Mouse (Mus musculus) cortical plate, adult 2 months (tissue): ENCODE data around the gene Pi16.

Source experiments
- CTCF ChIP-seq: fragments of 200-500 bp; IDR thresholded peaks from 2 replicates; pipeline ENCODE4 v1.5.1; 2011; ENCODE audit warnings: mild to moderate bottlenecking, control low read depth, low read length; ENCODE audit not compliant: insufficient read depth; ENCODE audit errors: extremely low read depth
- POLR2A ChIP-seq: fragments of 200-500 bp; IDR thresholded peaks from 2 replicates; pipeline ENCODE4 v1.6.1; 2011; ENCODE audit warnings: mild to moderate bottlenecking, low read length, control low read depth; ENCODE audit not compliant: insufficient read depth; ENCODE audit errors: extremely low read depth

DNA sequence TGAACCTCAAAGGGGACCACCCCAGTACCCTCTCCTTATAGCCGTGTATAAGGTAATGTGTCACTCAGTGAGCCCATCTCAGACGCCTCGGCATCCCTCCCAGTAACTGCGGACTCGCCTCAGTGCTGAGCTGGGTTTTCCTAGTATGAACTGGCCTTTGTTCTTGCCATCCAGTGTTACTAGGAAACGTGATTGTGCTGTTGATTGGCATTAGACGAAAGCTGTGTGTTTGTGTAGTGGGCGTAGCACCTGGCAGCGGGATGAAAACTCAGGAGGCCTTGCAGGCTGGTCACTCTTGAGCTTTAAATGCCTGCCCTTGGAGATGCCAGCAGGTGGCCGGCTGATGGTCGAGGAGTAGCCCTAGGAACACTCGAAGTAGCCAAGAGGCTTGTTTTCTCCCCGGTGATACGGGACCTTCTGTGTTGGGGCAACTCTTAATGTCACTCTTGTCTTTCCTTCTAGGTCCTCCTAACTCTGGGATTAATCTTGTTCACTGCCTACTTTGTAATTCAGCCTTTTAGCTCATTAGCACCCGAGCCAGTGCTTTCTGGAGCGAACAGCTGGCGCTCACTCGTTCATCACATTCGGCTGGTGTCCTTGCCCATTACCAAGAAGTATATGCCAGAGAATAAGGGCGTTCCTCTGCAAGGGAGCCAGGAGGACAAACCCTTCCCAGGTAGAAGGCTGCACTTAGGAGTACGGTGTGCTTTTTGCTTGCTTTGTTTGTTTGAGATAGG lies 35.1 kb upstream of the Pi16 start:
- no peak for TF ChIP-seq POLR2A
- no peak for TF ChIP-seq CTCF
